Mouse (Mus musculus) midbrain, embryonic 14.5 days (tissue): ENCODE data around the gene Tmem40. TPM values are rescaled to one million over a fixed set of nuclear protein-coding genes. Genes with fewer than 3 reads are reported as not detected.

ENCODE experiments used
- ATAC-seq: fragments of 200-750 bp; cut with Nextera tagmentation; 2 replicates; pipeline ENCODE4 v1.8.0; 2017; ENCODE audit warnings: moderate number of reproducible peaks, moderate library complexity; ENCODE audit not compliant: low FRiP score, low TSS enrichment
- DNase-seq: peaks from one replicate; pipeline ENCODE4 v3.0.0-alpha.2; 2015
- H3K27ac ChIP-seq: fragments of 300-500 bp; sonication (generic); replicated peaks from 2 replicates; pipeline ENCODE4 v1.5.1; 2014; ENCODE audit warnings: mild to moderate bottlenecking, low read depth, low read length, moderate library complexity
- H3K27me3 ChIP-seq: fragments of 300-500 bp; sonication (generic); 2 replicates; pipeline ENCODE4 v1.6.1; 2014; ENCODE audit warnings: low read length, control low read depth, mixed read lengths; ENCODE audit not compliant: control insufficient read depth, insufficient read depth
- H3K36me3 ChIP-seq: fragments of 300-500 bp; sonication (generic); 2 replicates; pipeline ENCODE4 v1.6.1; 2014; ENCODE audit warnings: low read length, control low read depth; ENCODE audit not compliant: control insufficient read depth, insufficient read depth
- H3K4me1 ChIP-seq: fragments of 300-500 bp; sonication (generic); 2 replicates; pipeline ENCODE4 v1.6.1; 2014; ENCODE audit warnings: mild to moderate bottlenecking, antibody characterized with exemption, low read length, control low read depth; ENCODE audit not compliant: control insufficient read depth, insufficient read depth
- H3K4me2 ChIP-seq: fragments of 300-500 bp; sonication (generic); 2 replicates; pipeline ENCODE4 v1.6.1; 2014; ENCODE audit warnings: mild to moderate bottlenecking, low read length, moderate library complexity
- H3K4me3 ChIP-seq: fragments of 300-500 bp; sonication (generic); replicated peaks from 2 replicates; pipeline ENCODE4 v1.5.1; 2014; ENCODE audit warnings: low read depth, low read length
- H3K9ac ChIP-seq: fragments of 300-500 bp; sonication (generic); replicated peaks from 2 replicates; pipeline ENCODE4 v1.6.1; 2014; ENCODE audit warnings: mild to moderate bottlenecking, low read length, moderate library complexity
- H3K9me3 ChIP-seq: fragments of 300-500 bp; sonication (generic); 2 replicates; pipeline ENCODE4 v1.6.1; 2016; ENCODE audit warnings: low read length, control low read depth, mixed read lengths; ENCODE audit not compliant: control insufficient read depth
- WGBS: fragments of 180-500 bp; shearing (Covaris S2); extraction: QIAGEN DNeasy Blood & Tissue Kit; methylation state at CpG from one replicate; pipeline ENCODE4 v1.1.7; 2014; 5-methylcytosine and 5-hydroxymethylcytosine counted together
- polyA plus RNA-seq: library from polyadenylated mRNA; unstranded; fragments of >200 nt; fragmentation: Nextera tagmentation; extraction: Ambion mirVana; gene quantifications from 2 replicates; pipeline ENCODE4 v1.2.1, GENCODE M21; 2014

The Tmem40 gene
- polyA plus RNA-seq, 1 experiment from 2014 or later = 0.66 TPM

DNA sequence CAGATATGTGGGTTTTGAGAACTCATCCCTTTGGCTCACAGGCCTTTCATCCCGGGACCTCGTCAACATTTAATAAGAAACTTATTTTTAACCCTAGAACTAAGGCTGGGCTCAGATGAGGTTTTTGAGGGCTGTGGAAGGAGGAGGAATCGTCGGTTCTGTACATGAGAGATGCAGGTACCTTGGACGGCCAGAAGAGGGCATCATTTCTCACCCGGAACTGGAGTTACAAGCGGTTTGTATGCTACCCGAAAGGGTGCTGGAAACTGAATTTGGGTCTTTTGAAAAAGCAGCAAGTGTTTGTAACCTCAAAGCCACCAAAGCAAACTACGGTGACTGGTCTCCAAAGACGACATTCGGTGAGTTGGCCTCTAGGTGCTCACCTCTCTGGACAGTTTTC is 60.9 kb downstream of the Tmem40 start:
- Histone ChIP-seq H3K9ac (no peak overlapping the region), H3K4me2 (no peak overlapping the region), H3K9me3 (no peaks in the 10 kb centered on the region), H3K27ac (no peak overlapping the region), H3K27me3 (no peaks in the 10 kb centered on the region), H3K4me1 (peaks cover 3% of the 10 kb centered on the region; the same call in 1 of the 2 replicates), H3K36me3 (no peaks in the 10 kb centered on the region), H3K4me3 (no peak overlapping the region)
- 54% methylated on average over 11 of the region's 11 CpGs for WGBS
- no peak for DNase-seq
- ATAC-seq = no peak

GRCm38 (mm10) chr6:115700778-115701177 is 61.4 kb downstream of the Tmem40 start:
- Histone ChIP-seq H3K27me3 (no peaks in the 10 kb centered on the region), H3K4me1 (peaks cover 3% of the 10 kb centered on the region; the same call in 1 of the 2 replicates), H3K36me3 (no peaks in the 10 kb centered on the region), H3K9ac (no peak overlapping the region), H3K27ac (no peak overlapping the region), H3K4me2 (no peak overlapping the region), H3K4me3 (no peak overlapping the region), H3K9me3 (no peaks in the 10 kb centered on the region)
- no peak for DNase-seq
- ATAC-seq = no peak
- 97% methylated on average over 1 of the region's 1 CpGs for WGBS

GRCm38 (mm10) chr6:115698699-115699098 is 63.5 kb downstream of the Tmem40 start:
- no peak overlapping the region for H3K4me3 ChIP-seq
- H3K27ac ChIP-seq = no peak overlapping the region
- H3K36me3 ChIP-seq = no peaks in the 10 kb centered on the region
- H3K4me2 ChIP-seq = no peak overlapping the region
- H3K27me3 ChIP-seq = no peaks in the 10 kb centered on the region
- H3K9ac ChIP-seq = no peak overlapping the region
- H3K9me3 ChIP-seq = no peaks in the 10 kb centered on the region
- H3K4me1 ChIP-seq = peaks cover 3% of the 10 kb centered on the region; the same call in 1 of the 2 replicates
- WGBS = 86% methylated on average over 4 of the region's 4 CpGs
- DNase-seq (no peak), ATAC-seq (no peak)

GRCm38 (mm10) chr6:115697739-115698558 is 64.3 kb downstream of the Tmem40 start:
- Histone ChIP-seq H3K9ac (no peak overlapping the region), H3K36me3 (no peaks in the 10 kb centered on the region), H3K4me2 (no peak overlapping the region), H3K27me3 (no peaks in the 10 kb centered on the region), H3K4me3 (no peak overlapping the region), H3K4me1 (peaks cover 3% of the 10 kb centered on the region; the same call in 1 of the 2 replicates), H3K9me3 (no peaks in the 10 kb centered on the region), H3K27ac (no peak overlapping the region)
- DNase-seq (peak; percentile 19), ATAC-seq (no peak)
- WGBS = 42% methylated on average over 17 of the region's 17 CpGs

DNA sequence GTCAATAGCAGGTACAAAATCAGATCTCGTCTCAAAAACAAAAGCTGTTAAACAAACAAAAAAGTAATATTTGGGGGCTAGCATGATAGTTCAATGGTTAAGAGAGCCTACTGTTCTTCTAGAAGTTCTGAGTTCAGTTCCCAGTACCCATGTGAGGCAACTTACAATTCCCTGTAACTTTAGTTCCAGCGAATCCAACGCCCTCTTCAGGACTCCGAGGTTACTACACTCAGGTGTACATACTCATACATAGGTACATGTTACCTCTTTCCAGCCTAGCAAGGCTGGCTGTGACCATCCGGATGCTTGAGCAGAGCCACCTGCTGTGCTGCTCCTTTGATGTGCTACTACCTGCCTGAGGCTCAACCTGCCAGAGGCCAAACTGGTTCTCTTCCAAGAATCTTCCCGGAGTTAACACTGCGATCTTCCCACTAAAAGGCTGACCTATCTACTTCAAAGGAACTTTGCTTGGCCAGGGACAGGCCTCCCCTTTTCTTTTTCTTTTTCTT is 65.4 kb downstream of the Tmem40 start:
- Histone ChIP-seq H3K4me2 (no peak overlapping the region), H3K36me3 (no peaks in the 10 kb centered on the region), H3K9me3 (no peaks in the 10 kb centered on the region), H3K4me1 (peaks cover 3% of the 10 kb centered on the region; the same call in 1 of the 2 replicates), H3K4me3 (no peak overlapping the region), H3K9ac (no peak overlapping the region), H3K27ac (no peak overlapping the region), H3K27me3 (no peaks in the 10 kb centered on the region)
- 86% methylated on average over 7 of the region's 7 CpGs for WGBS
- ATAC-seq = no peak
- no peak for DNase-seq

DNA sequence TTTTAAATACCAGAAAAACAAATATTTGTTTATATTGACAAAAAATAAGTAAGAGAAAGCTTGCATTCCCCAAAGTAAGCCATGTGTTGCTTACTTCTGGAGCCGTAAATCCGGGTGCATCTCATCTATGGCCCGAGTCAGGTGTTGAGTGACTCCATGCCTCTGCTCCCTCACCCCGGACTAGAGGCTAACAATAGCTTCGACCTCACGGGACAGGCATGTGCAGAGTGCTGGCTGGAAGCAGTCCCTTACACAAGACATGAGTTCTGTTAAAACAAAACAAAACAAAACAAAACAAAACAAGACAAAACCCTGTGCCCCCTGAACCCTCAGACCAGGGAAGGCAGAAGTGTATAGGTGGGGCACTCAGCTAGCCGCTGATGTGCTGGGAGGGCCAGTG is 67.1 kb downstream of the Tmem40 start:
- Histone ChIP-seq H3K27ac (no peak overlapping the region), H3K36me3 (no peaks in the 10 kb centered on the region), H3K4me3 (no peak overlapping the region), H3K4me2 (no peak overlapping the region), H3K4me1 (peaks cover 3% of the 10 kb centered on the region; the same call in 1 of the 2 replicates), H3K9me3 (no peaks in the 10 kb centered on the region), H3K9ac (no peak overlapping the region), H3K27me3 (no peaks in the 10 kb centered on the region)
- 51% methylated on average over 7 of the region's 7 CpGs for WGBS
- DNase-seq = no peak
- ATAC-seq = no peak

DNA sequence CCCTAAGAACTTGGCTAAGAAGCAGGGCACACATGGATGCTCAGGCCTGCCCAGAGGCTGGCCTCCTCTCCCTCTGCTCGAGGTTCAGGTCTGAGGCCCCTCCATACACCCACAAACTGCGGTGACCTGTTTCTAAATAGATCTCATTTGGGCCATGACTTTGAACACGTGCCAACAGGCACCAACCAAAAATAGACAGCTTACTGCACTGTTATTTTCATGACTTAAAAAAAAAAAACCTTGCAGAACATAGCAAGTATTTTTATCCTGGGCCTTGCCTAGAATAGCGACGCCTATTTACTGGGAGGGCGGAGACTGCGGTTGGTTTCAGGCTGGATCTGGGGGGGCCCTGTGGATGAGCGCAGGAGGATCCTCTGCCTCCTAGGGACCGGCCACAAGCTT is 67.8 kb downstream of the Tmem40 start:
- DNase-seq (no peak), ATAC-seq (no peak)
- Histone ChIP-seq H3K4me2 (no peak overlapping the region), H3K9me3 (no peaks in the 10 kb centered on the region), H3K4me1 (peaks cover 3% of the 10 kb centered on the region; the same call in 1 of the 2 replicates), H3K36me3 (no peaks in the 10 kb centered on the region), H3K4me3 (no peak overlapping the region), H3K27me3 (no peaks in the 10 kb centered on the region), H3K27ac (no peak overlapping the region), H3K9ac (no peak overlapping the region)
- WGBS = 60% methylated on average over 9 of the region's 9 CpGs

GRCm38 (mm10) chr6:115692963-115693730 is 69.1 kb downstream of the Tmem40 start:
- no peaks in the 10 kb centered on the region for H3K27me3 ChIP-seq
- DNase-seq (peak; percentile 6), ATAC-seq (no peak)
- no peak overlapping the region for H3K4me2 ChIP-seq
- H3K4me3 ChIP-seq = no peak overlapping the region
- H3K4me1 ChIP-seq = peaks cover 2% of the 10 kb centered on the region; the same call in 1 of the 2 replicates
- no peaks in the 10 kb centered on the region for H3K36me3 ChIP-seq
- WGBS = 75% methylated on average over 5 of the region's 5 CpGs
- H3K27ac ChIP-seq = no peak overlapping the region
- no peak overlapping the region for H3K9ac ChIP-seq
- no peaks in the 10 kb centered on the region for H3K9me3 ChIP-seq
